Mouse (Mus musculus) heart, adult 2 months (tissue): ENCODE measurements at regions not wholly inside any gene's neighbourhood (a gene's known extent, or its start where the extent isn't known, plus 50 kb on each side); places are given as distances from the start of the nearest gene placed in this dataset.

ENCODE experiments used
- DNase-seq, 2 experiments: peaks; one replicate each; pipeline ENCODE4 v3.0.0; 2021
- H3K27ac ChIP-seq: fragments of 200-600 bp; 2 replicates; pipeline ENCODE4 v1.8.1; 2022
- H3K27me3 ChIP-seq: fragments of 200-500 bp; 2 replicates; pipeline ENCODE4 v1.6.1; 2012; ENCODE audit warnings: mild to moderate bottlenecking, low read length, inconsistent platforms, mixed read lengths; ENCODE audit not compliant: control insufficient read depth, insufficient read depth
- H3K36me3 ChIP-seq: fragments of 200-500 bp; 2 replicates; pipeline ENCODE4 v1.6.1; 2012; ENCODE audit warnings: low read length, inconsistent platforms; ENCODE audit not compliant: control insufficient read depth, insufficient read depth
- H3K4me1 ChIP-seq: fragments of 200-500 bp; 2 replicates; pipeline ENCODE4 v1.6.1; 2011; ENCODE audit warnings: low read length; ENCODE audit not compliant: control insufficient read depth, insufficient read depth
- H3K4me3 ChIP-seq: fragments of 200-600 bp; 2 replicates; pipeline ENCODE4 v1.8.1; 2022
- H3K79me2 ChIP-seq: fragments of 200-500 bp; replicated peaks from 2 replicates; pipeline ENCODE4 v1.6.1; 2012; ENCODE audit warnings: mild to moderate bottlenecking, inconsistent platforms, low read length, moderate library complexity, mixed read lengths; ENCODE audit not compliant: control insufficient read depth, insufficient read depth
- H3K9ac ChIP-seq: fragments of 200-500 bp; 2 replicates; pipeline ENCODE4 v1.6.1; 2012; ENCODE audit warnings: low read depth, mild to moderate bottlenecking, control low read depth, inconsistent platforms, low read length, mixed read lengths
- CTCF ChIP-seq: fragments of 200-600 bp; IDR thresholded peaks from 2 replicates; pipeline ENCODE4 v1.8.1; 2022; ENCODE audit warnings: antibody characterized with exemption, mild to moderate bottlenecking, moderate library complexity
- EP300 ChIP-seq: fragments of 200-500 bp; IDR thresholded peaks from 2 replicates; pipeline ENCODE4 v1.6.1; 2011; ENCODE audit warnings: low read depth, low read length, control low read depth; ENCODE audit not compliant: insufficient read depth
- POLR2A ChIP-seq: fragments of 200-500 bp; IDR thresholded peaks from 2 replicates; pipeline ENCODE4 v1.6.1; 2011; ENCODE audit warnings: mild to moderate bottlenecking, low read depth, low read length, control low read depth; ENCODE audit not compliant: insufficient read depth
- WGBS: fragments of 180-500 bp; shearing (Covaris S2); methylation state at CpG from one replicate; pipeline ENCODE4 v1.1.7; 2018; 5-methylcytosine and 5-hydroxymethylcytosine counted together
- intact Hi-C: fragments of 180-260 bp; cut with DNase I; formaldehyde crosslinking; loops from one replicate; pipeline ENCODE4 v1.15.1; 2025

DNA sequence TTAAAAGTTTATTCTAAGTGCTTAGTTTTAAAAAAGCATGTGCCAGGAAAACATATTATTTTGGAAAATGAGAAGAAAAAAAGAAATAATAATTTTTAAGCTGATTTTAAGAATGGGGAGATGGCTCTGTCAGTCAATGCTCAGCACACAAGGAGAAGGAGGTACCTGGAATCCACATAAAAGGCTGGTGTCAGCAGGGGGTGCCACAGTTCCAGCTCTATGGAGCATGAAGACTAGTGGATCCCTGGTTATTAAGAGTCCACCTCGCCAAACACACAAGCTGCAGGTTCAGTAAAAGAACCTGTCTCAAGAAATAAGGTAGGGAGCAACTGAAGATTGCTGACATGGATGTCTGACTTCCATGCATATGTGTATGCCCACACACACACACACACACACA lies 115.4 kb upstream of the Cacna2d3 start:
- DNase-seq: peak; percentile 9 to 21
- WGBS: 38% methylated on average over 1 of the region's 1 CpGs
- no peak overlapping the region for H3K9ac ChIP-seq
- H3K4me1 ChIP-seq: no peaks in the 10 kb centered on the region
- no peak overlapping the region for H3K27ac ChIP-seq
- TF ChIP-seq POLR2A (no peak), CTCF (peak; percentile 61)
- no peaks in the 10 kb centered on the region for H3K36me3 ChIP-seq
- intact Hi-C loops: loop anchor here (1.0 kb wide), 1 partner anchor 104 kb away; no protein-coding TSS in a partner anchor
- no peaks in the 10 kb centered on the region for H3K79me2 ChIP-seq
- no peak overlapping the region for H3K4me3 ChIP-seq
- no peaks in the 10 kb centered on the region for H3K27me3 ChIP-seq

DNA sequence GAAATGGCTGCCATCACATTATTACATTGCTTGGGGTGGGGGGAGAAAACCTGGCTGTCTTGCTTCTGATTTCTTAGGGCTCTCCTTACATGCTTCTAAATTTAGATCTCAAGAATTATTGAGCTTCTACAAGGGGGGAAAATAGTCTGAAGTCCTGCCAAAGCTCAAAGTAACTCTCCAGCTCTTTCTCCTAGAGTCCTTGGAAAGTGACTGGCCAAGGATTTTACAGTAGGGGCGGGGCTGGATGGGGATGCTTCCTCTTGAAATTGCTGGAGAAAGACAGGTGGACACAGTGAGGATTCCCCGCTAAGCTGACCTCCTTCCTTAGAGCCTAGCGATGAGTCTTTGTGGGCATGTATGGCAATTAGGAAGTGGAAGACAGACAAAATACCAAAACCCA lies 117.9 kb upstream of the Cacna2d3 start:
- Histone ChIP-seq H3K79me2 (no peaks in the 10 kb centered on the region), H3K36me3 (no peaks in the 10 kb centered on the region), H3K4me3 (no peak overlapping the region), H3K9ac (no peak overlapping the region), H3K27me3 (no peaks in the 10 kb centered on the region), H3K27ac (no peak overlapping the region), H3K4me1 (no peaks in the 10 kb centered on the region)
- DNase-seq: no peak
- TF ChIP-seq POLR2A (no peak), CTCF (no peak), EP300 (no peak)
- WGBS: 75% methylated on average over 3 of the region's 3 CpGs
- intact Hi-C loops: no loop called here

DNA sequence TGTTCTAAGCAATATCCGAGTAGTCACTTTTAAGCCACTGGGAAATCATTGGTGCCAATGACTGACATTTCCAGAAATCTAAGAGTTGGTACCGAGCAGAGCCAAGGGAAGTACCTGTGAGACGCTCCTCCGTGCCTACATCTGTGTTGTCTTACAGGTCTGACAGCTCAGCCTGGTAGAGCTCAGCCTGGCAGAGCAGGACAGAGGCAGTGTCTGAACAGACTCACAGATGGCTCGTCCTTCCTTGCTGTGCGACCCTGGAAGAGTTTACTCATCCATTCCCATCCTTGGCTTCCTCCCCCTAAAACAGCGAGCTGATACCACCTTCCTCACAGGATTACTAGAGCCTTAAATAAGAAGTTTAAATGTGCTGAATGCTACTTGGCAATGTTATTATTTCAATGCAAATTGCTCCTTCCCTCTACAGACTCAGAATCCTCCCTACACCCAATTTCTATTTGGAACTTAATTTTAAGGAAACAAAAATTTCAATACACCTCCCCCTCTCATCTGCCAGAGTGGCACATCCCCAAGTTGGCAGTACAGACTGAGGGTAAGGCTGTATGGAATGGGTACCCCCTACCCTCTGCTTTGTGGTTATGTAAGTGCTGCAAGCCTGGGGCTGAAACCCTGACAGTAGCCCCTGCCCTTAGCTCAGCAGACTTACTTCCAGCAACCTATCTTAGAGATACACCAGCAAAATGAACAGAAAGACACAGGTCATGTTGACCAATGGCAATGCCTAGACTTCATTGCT lies 119.9 kb upstream of the Cacna2d3 start:
- WGBS: 73% methylated on average over 7 of the region's 7 CpGs
- H3K9ac ChIP-seq: no peak overlapping the region

GRCm38 (mm10) chr14:29847661-29848060 lies 120.4 kb upstream of the Selenok start:
- H3K27ac ChIP-seq: no peak overlapping the region
- H3K36me3 ChIP-seq: no peaks in the 10 kb centered on the region
- TF ChIP-seq POLR2A (no peak), CTCF (no peak), EP300 (no peak)
- WGBS: 83% methylated on average over 7 of the region's 7 CpGs
- H3K27me3 ChIP-seq: no peaks in the 10 kb centered on the region
- H3K9ac ChIP-seq: no peak overlapping the region
- H3K4me3 ChIP-seq: no peak overlapping the region
- no peaks in the 10 kb centered on the region for H3K79me2 ChIP-seq
- intact Hi-C loops: no loop called here
- H3K4me1 ChIP-seq: no peaks in the 10 kb centered on the region
- no peak for DNase-seq

More for the DNA sequence above, 119.9 kb upstream of the Cacna2d3 start:
- Histone ChIP-seq H3K79me2 (no peaks in the 10 kb centered on the region), H3K27me3 (no peaks in the 10 kb centered on the region), H3K36me3 (no peaks in the 10 kb centered on the region), H3K27ac (no peak overlapping the region), H3K4me3 (no peak overlapping the region), H3K4me1 (no peaks in the 10 kb centered on the region)
- no peak for TF ChIP-seq POLR2A
- TF ChIP-seq EP300: no peak
- no peak for TF ChIP-seq CTCF
- intact Hi-C loops: no loop called here
- no peak for DNase-seq

- TF ChIP-seq POLR2A (no peak), CTCF (no peak), EP300 (no peak)
- no peak for DNase-seq
- intact Hi-C loops: no loop called here
- Histone ChIP-seq H3K4me3 (no peak overlapping the region), H3K27ac (no peak overlapping the region), H3K36me3 (no peaks in the 10 kb centered on the region), H3K4me1 (no peaks in the 10 kb centered on the region), H3K9ac (no peak overlapping the region), H3K27me3 (no peaks in the 10 kb centered on the region), H3K79me2 (no peaks in the 10 kb centered on the region)
- whole genome bisulfite sequencing: 72% methylated on average over 5 of the region's 5 CpGs
Observed at GRCm38 (mm10) chr14:29851286-29851685, 116.8 kb upstream of the Selenok start.

- TF ChIP-seq EP300 (no peak), CTCF (no peak), POLR2A (no peak)
- Histone ChIP-seq H3K4me1 (no peaks in the 10 kb centered on the region), H3K79me2 (no peaks in the 10 kb centered on the region), H3K27ac (no peak overlapping the region), H3K9ac (no peak overlapping the region), H3K36me3 (no peaks in the 10 kb centered on the region), H3K27me3 (no peaks in the 10 kb centered on the region), H3K4me3 (no peak overlapping the region)
- no peak for DNase-seq
- intact Hi-C loops: no loop called here
- 69% methylated on average over 11 of the region's 11 CpGs for WGBS
Observed at GRCm38 (mm10) chr14:29851956-29852725, 116.0 kb upstream of the Selenok start.
